Mouse (Mus musculus) MEL (cell line): ENCODE results near the gene Bicral.

Source experiments
- CTCF ChIP-seq, 3 experiments: IDR thresholded peaks in 2 of 3; conservative IDR thresholded peaks in 1 of 3; 2 replicates each; pipeline ENCODE4 v1.5.1; 2011 to 2012; ENCODE audit warnings: low read length in 3 of 3, low read depth in 2 of 3, mild to moderate bottlenecking in 2 of 3, improper control_type of control experiment in 1 of 3, inconsistent platforms in 1 of 3, mixed read lengths in 1 of 3, moderate library complexity in 1 of 3; ENCODE audit not compliant: control insufficient read depth in 1 of 3, insufficient read depth in 1 of 3, poor library complexity in 1 of 3, severe bottlenecking in 1 of 3
- EP300 ChIP-seq, 2 experiments: IDR thresholded peaks; 2 replicates each; pipeline ENCODE4 v1.6.1; 2011; ENCODE audit warnings: improper control_type of control experiment in 2 of 2, low read length in 2 of 2, low read depth in 1 of 2, mild to moderate bottlenecking in 1 of 2
- MAZ ChIP-seq: IDR thresholded peaks from 2 replicates; pipeline ENCODE4 v1.6.1; 2012; ENCODE audit warnings: low read depth, mild to moderate bottlenecking, inconsistent platforms, low read length, improper control_type of control experiment
- POLR2A ChIP-seq, 2 experiments: IDR thresholded peaks; 2 replicates each; pipeline ENCODE4 v1.6.1; 2011 to 2012; ENCODE audit warnings: low read length in 2 of 2, mild to moderate bottlenecking in 2 of 2, control low read depth in 1 of 2, improper control_type of control experiment in 1 of 2, low read depth in 1 of 2, moderate library complexity in 1 of 2; ENCODE audit not compliant: control insufficient read depth in 1 of 2, insufficient read depth in 1 of 2, poor library complexity in 1 of 2
- POLR2AphosphoS5 ChIP-seq: IDR thresholded peaks from 2 replicates; pipeline ENCODE4 v1.6.1; 2012; ENCODE audit warnings: low read depth, borderline replicate concordance, mild to moderate bottlenecking, inconsistent platforms, low read length, moderate library complexity, mixed read lengths
- RCOR1 ChIP-seq: IDR thresholded peaks from 2 replicates; pipeline ENCODE4 v1.6.1; 2012; ENCODE audit warnings: low read depth, mild to moderate bottlenecking, inconsistent platforms, low read length, improper control_type of control experiment
- ZKSCAN1 ChIP-seq: IDR thresholded peaks from 2 replicates; pipeline ENCODE4 v1.6.1; 2012; ENCODE audit warnings: low read depth, mild to moderate bottlenecking, inconsistent platforms, low read length, improper control_type of control experiment, moderate library complexity

DNA sequence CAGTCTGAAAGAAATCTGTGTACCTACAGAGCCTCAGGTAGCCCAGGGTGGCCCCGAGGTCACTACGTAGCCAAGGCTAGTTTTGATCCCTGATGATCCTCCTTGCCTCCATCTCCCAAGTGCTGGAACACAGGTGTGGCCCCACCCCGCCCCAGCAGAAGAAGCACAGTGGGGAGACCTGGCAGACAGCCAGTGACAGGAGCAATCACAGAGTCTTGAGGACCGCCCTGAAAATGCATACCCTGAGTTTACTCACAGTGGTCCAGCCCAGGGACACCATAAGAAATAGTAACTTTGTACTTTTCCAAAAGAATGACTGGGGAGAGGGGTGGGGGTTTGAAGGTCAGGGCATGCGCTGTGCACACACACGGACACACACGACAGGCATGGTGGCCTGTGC, 37.7 kb downstream of the Bicral start:
- TF ChIP-seq ZKSCAN1: no peak
- TF ChIP-seq CTCF (IDR thresholded peaks at IDR 0.05 in 2 of 3, conservative IDR thresholded peaks at IDR 0.05 in 1 of 3; ENCODE audit: control insufficient read depth in 1 of 3, insufficient read depth in 1 of 3, low read depth in 2 of 3, low read length in 3 of 3, poor library complexity in 1 of 3, severe bottlenecking in 1 of 3): no peak
- TF ChIP-seq MAZ: no peak
- no peak for TF ChIP-seq POLR2A (IDR thresholded peaks at IDR 0.05; ENCODE audit: control insufficient read depth in 1 of 2, insufficient read depth in 1 of 2, low read depth in 1 of 2, low read length in 2 of 2, poor library complexity in 1 of 2)
- no peak for TF ChIP-seq EP300 (IDR thresholded peaks at IDR 0.05; ENCODE audit: low read depth in 1 of 2, low read length in 2 of 2)
- TF ChIP-seq RCOR1: no peak
- TF ChIP-seq POLR2AphosphoS5: no peak
